Mouse (Mus musculus) liver (tissue): ENCODE measurements around the gene Trp53bp1.

ENCODE experiments used
- DNase-seq: peaks from one replicate; pipeline ENCODE4 v3.0.0-alpha.2; 2020; ENCODE audit warnings: mixed read lengths

Gene Trp53bp1

DNA sequence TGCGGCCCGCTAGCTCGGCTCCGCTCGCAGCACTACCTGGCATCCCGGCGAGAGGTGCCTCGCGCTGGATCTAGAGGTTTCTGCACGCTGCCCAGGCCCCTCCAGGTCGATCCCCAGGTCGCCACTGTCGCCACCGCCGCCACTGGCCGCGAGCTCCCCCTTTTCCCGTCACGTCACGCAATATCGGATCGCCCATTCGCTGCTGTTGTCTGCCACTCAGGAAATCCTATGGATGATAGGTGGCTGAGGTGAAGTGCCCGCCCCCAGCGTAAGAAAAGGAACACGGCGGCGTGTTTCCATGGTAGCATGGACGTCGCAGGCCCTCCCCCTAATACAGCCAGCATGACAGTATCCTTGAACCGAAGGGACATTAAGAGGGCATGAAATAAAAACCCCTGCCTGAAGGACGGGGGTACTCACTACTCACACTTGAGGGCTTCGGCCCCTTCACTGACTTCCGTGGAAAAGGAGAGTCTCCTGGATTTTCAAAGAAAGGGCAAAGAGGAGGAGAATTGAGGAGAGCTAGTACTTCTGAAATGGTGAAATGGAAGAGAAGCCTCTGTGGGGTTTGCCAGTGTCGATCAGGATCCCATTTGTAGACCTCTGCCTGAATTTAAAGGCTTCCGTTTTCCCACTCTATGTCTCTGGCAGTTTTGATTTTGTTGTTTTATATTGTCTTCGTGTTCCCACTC is at the start of gene Trp53bp1:
Gene Trp53bp1, minus strand, starts transcription at position 172 of the 692 bp plus-strand sequence.
- peak; percentile 91 for DNase-seq

DNA sequence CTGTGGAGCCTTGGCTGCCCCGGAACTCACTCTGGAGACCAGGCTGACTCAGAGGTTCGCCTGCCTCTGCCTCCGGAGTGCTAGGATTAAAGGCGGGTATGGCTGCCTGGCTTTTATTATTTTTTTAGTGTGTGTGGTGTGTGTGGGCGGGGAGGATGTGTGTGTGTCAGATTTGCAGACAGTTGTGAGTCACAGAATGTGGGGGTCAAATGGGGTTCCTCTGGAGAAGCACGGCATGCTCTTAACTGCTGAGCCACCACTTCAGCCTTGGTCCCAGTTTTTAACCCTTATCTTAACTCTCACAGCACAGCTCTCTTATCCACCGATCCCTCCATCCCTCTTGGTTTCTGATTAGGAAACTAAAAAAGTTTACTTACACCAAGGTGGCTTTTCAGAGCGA is 45.1 kb upstream of the Trp53bp1 start:
- no peak for DNase-seq

GRCm38 (mm10) chr2:121308997-121309416 is 37.8 kb upstream of the Trp53bp1 start:
- DNase-seq = no peak

DNA sequence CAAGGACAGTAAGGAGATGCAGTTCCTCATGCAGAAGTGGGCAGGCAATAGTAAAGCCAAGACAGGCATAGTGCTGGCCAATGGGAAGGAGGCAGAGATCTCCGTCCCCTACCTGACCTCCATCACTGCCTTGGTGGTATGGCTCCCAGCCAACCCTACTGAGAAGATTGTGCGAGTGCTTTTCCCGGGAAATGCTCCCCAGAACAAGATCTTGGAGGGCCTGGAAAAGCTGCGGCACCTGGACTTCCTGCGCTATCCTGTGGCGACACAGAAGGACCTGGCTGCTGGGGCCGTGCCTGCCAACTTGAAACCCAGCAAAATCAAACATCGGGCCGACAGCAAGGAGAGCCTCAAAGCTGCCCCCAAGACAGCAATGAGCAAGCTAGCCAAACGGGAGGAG is 28.8 kb upstream of the Trp53bp1 start:
- no peak for DNase-seq

DNA sequence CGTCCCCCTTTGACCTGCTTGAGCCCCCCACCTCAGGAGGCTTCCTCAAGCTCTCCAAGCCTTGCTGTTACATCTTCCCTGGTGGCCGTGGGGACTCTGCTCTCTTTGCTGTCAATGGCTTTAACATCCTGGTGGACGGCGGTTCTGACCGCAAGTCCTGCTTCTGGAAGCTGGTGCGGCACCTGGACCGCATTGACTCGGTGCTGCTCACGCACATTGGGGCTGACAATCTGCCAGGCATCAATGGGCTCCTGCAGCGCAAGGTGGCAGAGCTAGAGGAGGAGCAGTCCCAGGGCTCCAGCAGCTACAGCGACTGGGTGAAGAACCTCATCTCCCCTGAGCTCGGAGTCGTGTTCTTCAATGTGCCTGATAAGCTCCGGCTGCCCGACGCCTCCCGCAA is 28.3 kb upstream of the Trp53bp1 start:
- DNase-seq = no peak

DNA sequence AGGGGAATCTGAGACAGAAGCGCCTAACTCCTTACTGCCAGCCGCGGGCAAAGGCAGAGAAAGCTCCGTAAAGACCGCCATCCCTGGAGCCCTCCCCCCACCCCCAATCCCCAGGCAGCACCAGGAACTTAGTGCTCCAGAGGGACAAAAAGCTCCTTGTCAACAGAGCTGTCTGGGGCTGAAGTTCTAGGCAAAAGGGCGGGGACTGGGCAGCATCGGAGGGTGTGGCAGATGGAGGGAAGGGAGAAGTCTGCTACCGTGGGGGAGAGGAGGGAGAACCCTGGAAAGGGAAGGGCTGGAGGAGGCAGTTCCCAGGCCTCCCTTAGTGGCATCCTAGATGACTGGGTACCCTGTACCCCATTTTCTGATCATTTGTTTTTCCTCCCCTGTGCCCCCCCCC is 26.9 kb upstream of the Trp53bp1 start:
- no peak for DNase-seq

DNA sequence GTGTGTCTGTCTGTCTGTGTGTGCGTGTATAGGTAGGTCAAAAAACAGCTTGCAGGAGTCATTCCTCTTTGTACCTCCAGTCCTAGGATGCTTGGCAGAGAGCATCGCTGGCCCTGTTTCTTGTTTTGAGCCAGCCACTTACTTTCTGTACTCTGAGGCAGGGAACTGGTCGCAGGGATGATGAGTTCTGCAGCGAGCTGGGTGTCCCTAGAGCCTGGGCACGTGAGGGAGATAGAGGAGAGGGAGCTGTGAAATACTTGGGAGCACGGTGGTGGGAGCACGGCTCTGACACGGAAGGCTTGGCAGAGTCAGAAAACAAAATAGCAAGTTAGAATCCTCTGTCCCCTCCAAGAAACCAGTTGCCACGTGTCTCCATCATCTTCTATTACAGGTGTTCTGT is 26.5 kb upstream of the Trp53bp1 start:
- DNase-seq = no peak

GRCm38 (mm10) chr2:121296754-121297231 is 25.6 kb upstream of the Trp53bp1 start:
- no peak for DNase-seq

DNA sequence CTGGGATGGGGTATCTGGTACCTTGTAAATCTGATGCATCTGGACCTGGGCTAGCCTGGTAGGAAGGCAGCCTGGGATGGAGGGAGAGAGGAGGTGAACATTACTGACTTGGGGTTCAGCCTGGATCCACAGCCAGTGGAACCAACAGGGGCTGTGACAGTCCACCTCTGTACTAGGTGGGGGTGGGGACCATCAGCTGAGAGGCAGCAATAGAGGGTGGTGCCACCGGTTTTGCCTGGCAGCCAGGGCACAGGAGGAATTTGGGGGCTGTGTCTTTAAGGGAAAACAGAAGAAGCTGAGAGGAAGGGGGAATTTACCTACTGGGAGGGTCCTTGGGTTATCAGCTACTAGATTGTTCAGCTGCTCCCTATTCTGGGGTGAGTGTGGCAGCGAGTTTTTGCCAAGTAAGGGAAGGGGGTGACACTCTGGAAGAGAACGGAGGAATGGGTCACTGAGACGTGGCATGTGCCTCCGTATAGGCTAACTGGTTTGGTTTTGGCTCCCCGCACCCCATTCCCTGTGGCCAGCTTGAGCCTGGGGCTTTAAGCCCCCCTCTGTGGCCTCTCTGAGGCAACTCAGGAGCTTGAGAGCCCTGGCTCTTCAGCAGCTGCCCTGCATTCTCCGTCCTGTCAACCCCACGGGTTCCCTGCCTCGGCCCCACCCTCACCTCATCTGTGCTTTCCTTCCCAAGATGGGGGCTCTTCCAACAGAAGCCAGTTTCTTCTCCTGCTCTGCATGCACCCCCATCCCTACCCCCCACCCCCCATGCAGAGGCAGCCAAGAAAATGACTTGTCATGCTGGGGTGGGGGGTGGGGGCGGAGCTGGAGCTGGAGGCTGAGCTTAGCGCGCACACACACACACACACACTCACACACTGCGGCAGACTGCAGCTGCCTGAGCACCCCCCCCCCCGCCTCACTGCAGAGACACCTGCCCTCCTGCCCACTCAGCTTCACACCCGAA is 24.7 kb upstream of the Trp53bp1 start:
- no peak for DNase-seq

DNA sequence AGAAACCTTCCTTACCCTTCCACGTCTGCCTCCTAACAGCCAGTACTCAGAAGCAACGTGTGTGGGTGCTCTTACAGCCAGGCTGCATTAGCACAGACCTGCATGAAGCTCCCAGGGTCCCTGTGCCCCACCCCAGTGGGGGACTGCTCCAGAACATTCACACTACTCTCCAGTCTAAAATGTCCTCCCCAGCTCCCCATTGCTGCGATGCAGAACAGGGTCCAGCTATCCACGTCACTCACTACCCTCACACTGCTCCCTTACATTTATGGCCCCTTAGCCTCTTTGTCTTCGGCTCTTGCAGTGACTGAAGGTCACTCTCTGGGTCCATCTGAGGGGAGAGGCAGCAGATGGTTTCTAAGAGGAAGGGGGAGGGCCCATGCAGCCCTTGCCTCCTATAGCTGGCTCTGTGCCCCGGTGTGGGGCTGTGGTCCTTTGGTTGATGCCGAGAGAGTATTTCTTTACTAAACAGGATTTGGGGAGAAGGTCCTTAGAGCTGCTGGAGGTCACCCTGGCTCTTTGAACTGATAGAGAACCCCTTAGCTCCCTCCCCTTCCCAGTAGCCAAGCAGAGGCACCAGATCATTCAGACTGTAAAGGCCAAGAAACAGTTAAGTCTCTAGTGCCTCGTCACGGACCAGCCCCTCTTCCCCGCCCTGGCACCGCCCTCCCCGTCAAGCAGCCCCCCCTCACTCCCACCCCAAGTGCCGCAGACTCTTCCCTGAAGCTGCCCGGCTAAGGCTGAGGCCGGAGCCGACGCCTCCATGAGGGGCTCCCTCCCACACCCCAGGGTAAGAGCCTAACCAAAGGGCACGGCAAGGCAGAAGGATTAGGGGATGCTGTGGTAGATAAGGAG is 23.8 kb upstream of the Trp53bp1 start:
- DNase-seq = peak; percentile 29

DNA sequence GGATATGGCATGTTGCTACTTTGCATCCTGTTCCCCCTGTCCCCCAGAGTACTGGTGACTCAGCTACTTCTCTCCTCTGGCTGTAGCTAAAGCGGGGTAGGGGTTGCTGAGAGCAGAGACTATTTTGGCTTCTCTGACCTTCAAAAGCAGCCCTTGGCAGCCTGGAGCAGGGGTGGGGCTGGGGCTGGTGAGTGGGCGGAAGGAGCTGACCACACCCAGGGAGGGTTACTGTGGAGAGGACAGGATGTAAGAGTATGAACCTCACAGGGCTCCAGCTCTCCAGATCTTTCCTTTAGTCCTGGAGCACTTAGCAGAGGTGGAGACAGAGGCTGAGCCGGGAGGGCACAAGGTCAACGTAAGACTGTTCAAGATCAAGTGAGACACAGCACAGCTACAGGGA is 23.0 kb upstream of the Trp53bp1 start:
- DNase-seq = no peak

- no peak for DNase-seq
Measured at GRCm38 (mm10) chr2:121292316-121293013, 21.3 kb upstream of the Trp53bp1 start.

DNA sequence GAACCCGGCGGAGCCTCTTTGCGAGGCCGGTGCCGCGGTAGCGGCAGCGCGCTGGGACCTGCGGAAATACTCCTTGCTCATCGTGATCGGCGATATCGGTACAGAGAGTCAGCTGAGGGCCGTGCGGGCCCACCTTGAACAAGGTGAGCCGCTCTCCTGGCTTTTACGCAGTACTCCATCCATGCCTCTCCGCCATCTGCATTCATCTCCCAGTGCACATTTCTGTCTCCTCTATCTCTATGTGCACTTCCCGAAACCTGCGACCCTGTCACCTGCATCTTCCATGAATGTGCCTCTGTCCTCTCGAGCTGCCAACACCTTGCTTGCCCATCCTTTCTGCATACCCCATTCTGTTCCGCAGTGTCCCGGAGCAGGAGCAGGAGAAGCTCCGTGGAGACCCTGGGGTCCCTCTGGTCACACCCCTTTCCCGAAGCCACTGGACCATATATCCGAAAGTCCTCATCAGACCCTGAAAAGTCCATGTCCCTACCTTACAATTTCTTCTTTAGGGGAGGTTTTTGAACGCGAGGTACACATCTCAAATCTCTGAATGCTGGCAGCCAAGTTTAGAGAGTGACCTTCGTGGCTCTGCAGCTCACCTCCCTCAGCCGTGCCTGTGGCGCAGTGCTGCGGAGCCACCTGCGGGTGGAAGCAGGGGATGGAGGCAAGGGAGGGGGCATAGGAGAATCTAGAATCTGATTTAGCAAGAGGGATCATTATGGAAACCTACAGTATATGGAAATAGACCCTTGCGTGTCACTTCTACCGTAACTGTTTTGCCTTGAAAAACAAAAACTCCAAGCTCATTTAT is 18.7 kb upstream of the Trp53bp1 start:
- DNase-seq = no peak

GRCm38 (mm10) chr2:121288901-121289729 is 17.9 kb upstream of the Trp53bp1 start, which contains the start of gene Map1a:
Gene Map1a (plus strand): TSS chr2:121289600.
- DNase-seq = peak; percentile 93

DNA sequence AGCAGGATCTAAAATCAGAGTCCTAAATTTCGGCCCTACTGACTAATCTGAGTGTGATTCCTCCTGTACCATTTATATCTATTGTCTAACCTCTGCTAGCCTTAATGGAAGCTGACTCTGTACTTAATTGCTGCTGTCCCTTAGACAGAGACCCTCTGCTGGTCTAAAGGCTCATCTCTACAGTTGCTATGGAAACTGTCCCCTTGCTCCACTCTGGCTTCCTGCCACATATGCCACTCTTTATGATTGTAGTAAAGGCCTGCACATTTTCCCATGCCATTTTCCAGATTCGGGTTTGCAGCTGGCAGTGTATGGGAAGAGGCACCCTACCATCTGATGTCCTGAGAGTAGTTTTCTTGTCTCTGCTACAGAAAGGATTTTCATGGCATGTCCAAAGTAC is 16.6 kb upstream of the Trp53bp1 start:
- no peak for DNase-seq

DNA sequence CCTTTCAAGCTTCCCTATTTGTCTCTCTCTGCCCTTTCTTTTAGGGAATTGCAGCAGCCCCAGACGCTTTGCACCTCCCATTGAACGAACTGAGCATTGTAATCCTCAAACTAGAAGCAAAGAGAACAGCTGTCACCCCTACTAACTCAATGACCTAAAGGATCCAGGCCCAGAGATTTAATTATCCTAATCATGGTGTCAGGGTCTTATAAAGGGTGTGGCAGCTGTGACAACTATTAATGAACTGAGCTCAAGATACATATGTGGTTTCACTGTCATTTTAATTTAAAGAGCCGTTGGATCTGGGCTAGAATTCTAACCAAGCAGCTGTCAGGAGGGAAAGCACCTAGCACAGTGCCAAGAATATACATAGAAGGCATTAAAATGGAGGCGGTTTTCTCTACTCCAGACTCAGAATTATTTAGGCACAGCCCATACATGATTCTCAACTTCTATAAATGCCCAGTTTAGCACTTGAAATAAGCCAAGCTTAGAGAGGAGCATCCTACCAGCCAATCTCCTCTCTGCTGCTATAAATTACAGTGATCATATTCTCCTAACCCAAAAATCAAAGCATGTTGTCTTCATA is 815 bp upstream of the Trp53bp1 start:
- no peak for DNase-seq

GRCm38 (mm10) chr2:121270521-121271235 is 529 bp downstream of the Trp53bp1 start:
- no peak for DNase-seq

DNA sequence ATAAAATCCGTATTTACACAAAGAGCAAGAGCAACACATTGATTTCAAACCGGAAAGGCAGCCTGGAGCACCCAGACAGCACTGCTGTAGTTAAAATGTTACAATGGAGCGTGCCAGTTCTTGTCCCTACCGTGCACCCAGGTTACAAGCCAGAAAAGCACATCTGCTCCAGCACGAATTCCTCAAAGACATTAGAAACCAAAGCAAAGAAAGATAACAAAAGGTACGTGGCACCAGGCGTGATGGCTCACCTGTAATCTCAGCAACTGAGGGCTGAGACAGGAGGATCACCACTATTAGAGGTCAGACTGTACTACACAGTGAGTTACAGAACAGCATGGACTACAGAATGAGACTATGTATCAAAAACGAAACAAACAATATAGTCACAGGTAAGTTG is 2.8 kb downstream of the Trp53bp1 start:
- DNase-seq = no peak

- DNase-seq = no peak
Measured at GRCm38 (mm10) chr2:121249758-121250157, 21.4 kb downstream of the Trp53bp1 start.
